Mouse (Mus musculus): ENCODE measurements around the gene Herc4. TPM values are rescaled to one million over a fixed set of nuclear protein-coding genes. Genes with fewer than 3 reads are reported as not detected.
"Not testable (repeated sequence)": the region's sequence is repeated elsewhere in the genome, so short reads cannot be mapped to it uniquely, and the experiment has no call there.

Herc4 gene
- polyA plus RNA-seq, 1 experiment from 2014 or later: 38.9 TPM

GRCm38 (mm10) chr10:63327091-63327490, 83.5 kb downstream of the Herc4 start:
- H3K36me3 ChIP-seq: peaks cover 25% of the 10 kb centered on the region
- H3K4me3 ChIP-seq (replicated peaks): no peak overlapping the region
- no peaks in the 10 kb centered on the region for H3K27me3 ChIP-seq (replicated peaks)
- H3K4me1 ChIP-seq: no peaks in the 10 kb centered on the region
- WGBS: 86% methylated on average over 1 of the region's 1 CpGs
- H3K9ac ChIP-seq: no peak overlapping the region
- H3K27ac ChIP-seq: no peak overlapping the region
- ATAC-seq (ENCODE audit: insufficient read depth, low FRiP score, low read depth): no peak
- no peaks in the 10 kb centered on the region for H3K9me3 ChIP-seq
- no peak overlapping the region for H3K4me2 ChIP-seq

- Histone ChIP-seq H3K27me3 (replicated peaks) (no peaks in the 10 kb centered on the region), H3K36me3 (peaks cover 6% of the 10 kb centered on the region; the same call in 1 of the 2 replicates), H3K4me2 (peak overlapping the region; percentile 91), H3K4me3 (replicated peaks) (peak overlapping the region; percentile 86; the same call in 1 of the 2 replicates), H3K9ac (no peak overlapping the region), H3K4me1 (peaks cover 11% of the 10 kb centered on the region; the same call in 1 of the 2 replicates), H3K9me3 (no peaks in the 10 kb centered on the region), H3K27ac (no peak overlapping the region)
- WGBS: 60% methylated on average over 13 of the region's 13 CpGs
- ATAC-seq (ENCODE audit: insufficient read depth, low FRiP score, low read depth): no peak
Measured at GRCm38 (mm10) chr10:63336901-63337300, 93.3 kb downstream of the Herc4 start.

GRCm38 (mm10) chr10:63337326-63337725, 93.7 kb downstream of the Herc4 start:
- peaks cover 6% of the 10 kb centered on the region; the same call in 1 of the 2 replicates for H3K36me3 ChIP-seq
- no peaks in the 10 kb centered on the region for H3K27me3 ChIP-seq (replicated peaks)
- H3K4me3 ChIP-seq (replicated peaks): peak overlapping the region; percentile 86
- WGBS: 24% methylated on average over 5 of the region's 5 CpGs
- no peak overlapping the region for H3K27ac ChIP-seq
- no peak for ATAC-seq (ENCODE audit: insufficient read depth, low FRiP score, low read depth)
- H3K9me3 ChIP-seq: no peaks in the 10 kb centered on the region
- H3K4me1 ChIP-seq: peaks cover 11% of the 10 kb centered on the region; the same call in 1 of the 2 replicates
- H3K9ac ChIP-seq: no peak overlapping the region
- peak overlapping the region; percentile 91 for H3K4me2 ChIP-seq

- Histone ChIP-seq H3K9me3 (no peaks in the 10 kb centered on the region), H3K4me1 (peaks cover 11% of the 10 kb centered on the region; the same call in 1 of the 2 replicates), H3K27ac (peak overlapping the region; percentile 92), H3K4me3 (replicated peaks) (peak overlapping the region; percentile 86), H3K36me3 (0 out of 2 replicates have a peak, but pooled peaks cover 3% of the 10 kb centered on the region), H3K9ac (peak overlapping the region; percentile 95), H3K4me2 (peak overlapping the region; percentile 91), H3K27me3 (replicated peaks) (no peaks in the 10 kb centered on the region)
- WGBS: under 1% methylated on average over 83 of the region's 113 CpGs
- peak; percentile 75 for ATAC-seq (ENCODE audit: insufficient read depth, low FRiP score, low read depth)
Measured at GRCm38 (mm10) chr10:63337951-63338836, 94.6 kb downstream of the Herc4 start.

GRCm38 (mm10) chr10:63338914-63339643, 95.5 kb downstream of the Herc4 start:
- H3K27me3 ChIP-seq (replicated peaks): no peaks in the 10 kb centered on the region
- H3K36me3 ChIP-seq: 0 out of 2 replicates have a peak, but pooled peaks cover 3% of the 10 kb centered on the region
- peak overlapping the region; percentile 91 for H3K4me2 ChIP-seq
- 1% methylated on average over 61 of the region's 74 CpGs for WGBS
- H3K27ac ChIP-seq: peak overlapping the region; percentile 92
- ATAC-seq (ENCODE audit: insufficient read depth, low FRiP score, low read depth): peak; percentile 98
- H3K4me3 ChIP-seq (replicated peaks): peak overlapping the region; percentile 86
- H3K4me1 ChIP-seq: peaks cover 11% of the 10 kb centered on the region; the same call in 1 of the 2 replicates
- H3K9me3 ChIP-seq: no peaks in the 10 kb centered on the region
- H3K9ac ChIP-seq: peak overlapping the region; percentile 95

GRCm38 (mm10) chr10:63341351-63341750, 97.7 kb downstream of the Herc4 start:
- H3K27ac ChIP-seq: no peak overlapping the region
- H3K4me3 ChIP-seq (replicated peaks): no peak overlapping the region
- ATAC-seq (ENCODE audit: insufficient read depth, low FRiP score, low read depth): no peak
- H3K36me3 ChIP-seq: no peaks in the 10 kb centered on the region
- H3K9ac ChIP-seq: no peak overlapping the region
- no peaks in the 10 kb centered on the region for H3K9me3 ChIP-seq
- H3K4me2 ChIP-seq: no peak overlapping the region
- peaks cover 11% of the 10 kb centered on the region; the same call in 1 of the 2 replicates for H3K4me1 ChIP-seq
- 83% methylated on average over 2 of the region's 2 CpGs for WGBS
- no peaks in the 10 kb centered on the region for H3K27me3 ChIP-seq (replicated peaks)

GRCm38 (mm10) chr10:63344751-63345150, 101.1 kb downstream of the Herc4 start:
- H3K4me1 ChIP-seq: no peaks in the 10 kb centered on the region

GRCm38 (mm10) chr10:63348291-63348690, 104.7 kb downstream of the Herc4 start:
- Histone ChIP-seq H3K4me1 (no peaks in the 10 kb centered on the region), H3K36me3 (no peaks in the 10 kb centered on the region), H3K27me3 (replicated peaks) (no peaks in the 10 kb centered on the region), H3K9me3 (no peaks in the 10 kb centered on the region), H3K9ac (no peak overlapping the region), H3K4me2 (no peak overlapping the region), H3K27ac (no peak overlapping the region), H3K4me3 (replicated peaks) (no peak overlapping the region)
- no peak for ATAC-seq (ENCODE audit: insufficient read depth, low FRiP score, low read depth)
- 73% methylated on average over 3 of the region's 3 CpGs for WGBS

More at GRCm38 (mm10) chr10:63344751-63345150, 101.1 kb downstream of the Herc4 start:
- Histone ChIP-seq H3K9ac (no peak overlapping the region), H3K4me2 (no peak overlapping the region), H3K27me3 (replicated peaks) (no peaks in the 10 kb centered on the region), H3K27ac (no peak overlapping the region), H3K4me3 (replicated peaks) (no peak overlapping the region), H3K9me3 (no peaks in the 10 kb centered on the region), H3K36me3 (no peaks in the 10 kb centered on the region)
- no peak for ATAC-seq (ENCODE audit: insufficient read depth, low FRiP score, low read depth)
- 93% methylated on average over 3 of the region's 3 CpGs for WGBS

GRCm38 (mm10) chr10:63350666-63351065, 107.1 kb downstream of the Herc4 start:
- WGBS: 90% methylated on average over 7 of the region's 7 CpGs

GRCm38 (mm10) chr10:63351099-63351498, 107.5 kb downstream of the Herc4 start:
- not testable (repeated sequence) for H3K9me3 ChIP-seq; H3K27ac ChIP-seq; H3K36me3 ChIP-seq; ATAC-seq (ENCODE audit: insufficient read depth, low FRiP score, low read depth); H3K27me3 ChIP-seq (replicated peaks); H3K4me1 ChIP-seq; H3K4me3 ChIP-seq (replicated peaks); H3K9ac ChIP-seq; H3K4me2 ChIP-seq
- WGBS: 79% methylated on average over 7 of the region's 7 CpGs

More at GRCm38 (mm10) chr10:63350666-63351065, 107.1 kb downstream of the Herc4 start:
- Histone ChIP-seq H3K27me3 (replicated peaks) (no peaks in the 10 kb centered on the region), H3K27ac (no peak overlapping the region), H3K4me1 (no peaks in the 10 kb centered on the region), H3K4me3 (replicated peaks) (no peak overlapping the region), H3K9me3 (no peaks in the 10 kb centered on the region), H3K36me3 (no peaks in the 10 kb centered on the region), H3K4me2 (no peak overlapping the region), H3K9ac (no peak overlapping the region)
- ATAC-seq (ENCODE audit: insufficient read depth, low FRiP score, low read depth): no peak

- 82% methylated on average over 5 of the region's 5 CpGs for WGBS
- H3K9ac ChIP-seq: no peak overlapping the region
- no peaks in the 10 kb centered on the region for H3K27me3 ChIP-seq (replicated peaks)
- H3K4me2 ChIP-seq: no peak overlapping the region
- no peak overlapping the region for H3K27ac ChIP-seq
- no peak overlapping the region for H3K4me3 ChIP-seq (replicated peaks)
- no peaks in the 10 kb centered on the region for H3K9me3 ChIP-seq
- no peaks in the 10 kb centered on the region for H3K36me3 ChIP-seq
- no peak for ATAC-seq (ENCODE audit: insufficient read depth, low FRiP score, low read depth)
- H3K4me1 ChIP-seq: no peaks in the 10 kb centered on the region
Measured at GRCm38 (mm10) chr10:63352111-63352510, 108.5 kb downstream of the Herc4 start.

- H3K27ac ChIP-seq: no peak overlapping the region
- no peaks in the 10 kb centered on the region for H3K4me1 ChIP-seq
- no peak overlapping the region for H3K9ac ChIP-seq
- no peak overlapping the region for H3K4me2 ChIP-seq
- no peaks in the 10 kb centered on the region for H3K27me3 ChIP-seq (replicated peaks)
- H3K9me3 ChIP-seq: no peaks in the 10 kb centered on the region
- no peaks in the 10 kb centered on the region for H3K36me3 ChIP-seq
- no peak for ATAC-seq (ENCODE audit: insufficient read depth, low FRiP score, low read depth)
- H3K4me3 ChIP-seq (replicated peaks): no peak overlapping the region
- WGBS: 41% methylated on average over 1 of the region's 1 CpGs
Measured at GRCm38 (mm10) chr10:63360502-63360901, 116.9 kb downstream of the Herc4 start.

Measured in stomach, embryonic 15.5 days (tissue).